Mouse (Mus musculus) layer of hippocampus, adult 2 months (tissue): Measurements from ENCODE around the gene Snx6. TPM values are rescaled to one million over a fixed set of nuclear protein-coding genes. Genes with fewer than 3 reads are reported as not detected.
A peak's percentile ranks its signal among the peaks of the same experiment; 100 is the strongest.

ENCODE experiments used
- DNase-seq, 2 experiments: peaks; one replicate each; pipeline ENCODE4 v3.0.0; 2022; ENCODE audit warnings: low spot score in 2 of 2
- H3K27ac ChIP-seq: fragments of 200-600 bp; 2 replicates; pipeline ENCODE4 v1.8.1; 2022
- H3K4me3 ChIP-seq: fragments of 200-600 bp; 2 replicates; pipeline ENCODE4 v1.8.1; 2022; ENCODE audit warnings: mild to moderate bottlenecking
- CTCF ChIP-seq: fragments of 200-600 bp; conservative IDR thresholded peaks from 2 replicates; pipeline ENCODE4 v1.8.1; 2022; ENCODE audit warnings: antibody characterized with exemption, mild to moderate bottlenecking, moderate library complexity
- total RNA-seq, 2 experiments: library from RNA; stranded (reverse); gene quantifications; 2 replicates each; pipeline ENCODE4 v1.2.3; 2021

Snx6 gene
- total RNA-seq, 2 experiments from 2014 or later, result 39.7 to 48.0 TPM

DNA sequence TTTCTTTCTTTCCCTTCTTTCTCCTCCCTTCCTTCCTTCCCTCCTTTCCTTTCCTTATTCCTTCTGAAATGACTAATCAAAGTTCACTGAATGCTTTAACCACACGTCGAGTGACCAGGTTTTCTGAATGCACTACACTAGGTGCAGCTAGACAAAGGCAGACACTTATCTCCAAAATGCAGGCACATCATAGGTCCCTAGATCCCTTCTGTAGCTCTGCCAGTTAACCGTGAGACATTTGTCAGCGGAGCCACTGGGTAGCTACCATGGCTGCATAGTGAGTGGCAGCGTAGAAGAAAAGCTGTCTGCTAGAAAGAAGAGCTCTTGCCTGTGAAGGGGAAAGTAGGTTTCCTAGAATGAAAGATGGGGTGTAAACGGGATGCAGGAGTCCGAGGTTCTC, 96.1 kb downstream of the Snx6 start:
- DNase-seq, result peak in 1 of 2 experiments; percentile 2
- H3K4me3 ChIP-seq, result no peak overlapping the region
- no peak for TF ChIP-seq CTCF
- no peak overlapping the region for H3K27ac ChIP-seq

DNA sequence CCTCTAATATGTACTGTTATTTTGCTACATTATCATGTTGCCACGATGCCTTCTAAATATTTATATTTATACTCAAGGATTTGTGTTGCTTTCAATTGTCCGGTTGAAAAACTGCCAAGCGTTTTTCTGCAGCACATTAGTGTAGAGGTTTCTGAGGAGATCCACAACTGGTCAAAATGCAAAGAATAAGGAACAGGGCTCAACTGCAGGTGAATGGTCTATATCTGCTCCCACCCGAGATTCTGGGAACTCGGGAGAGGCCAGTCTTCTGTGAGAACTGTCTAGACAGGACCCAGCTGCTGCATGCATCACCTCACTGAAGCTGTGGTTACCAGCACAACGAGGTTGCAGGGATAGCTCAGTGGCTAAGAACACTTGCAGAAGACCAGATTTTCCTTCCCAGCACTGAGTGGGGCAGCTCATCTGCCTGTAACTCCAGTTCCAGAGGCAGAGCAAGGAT, 97.7 kb downstream of the Snx6 start:
- H3K4me3 ChIP-seq, result no peak overlapping the region
- no peak overlapping the region for H3K27ac ChIP-seq
- no peak for TF ChIP-seq CTCF
- no peak for DNase-seq

DNA sequence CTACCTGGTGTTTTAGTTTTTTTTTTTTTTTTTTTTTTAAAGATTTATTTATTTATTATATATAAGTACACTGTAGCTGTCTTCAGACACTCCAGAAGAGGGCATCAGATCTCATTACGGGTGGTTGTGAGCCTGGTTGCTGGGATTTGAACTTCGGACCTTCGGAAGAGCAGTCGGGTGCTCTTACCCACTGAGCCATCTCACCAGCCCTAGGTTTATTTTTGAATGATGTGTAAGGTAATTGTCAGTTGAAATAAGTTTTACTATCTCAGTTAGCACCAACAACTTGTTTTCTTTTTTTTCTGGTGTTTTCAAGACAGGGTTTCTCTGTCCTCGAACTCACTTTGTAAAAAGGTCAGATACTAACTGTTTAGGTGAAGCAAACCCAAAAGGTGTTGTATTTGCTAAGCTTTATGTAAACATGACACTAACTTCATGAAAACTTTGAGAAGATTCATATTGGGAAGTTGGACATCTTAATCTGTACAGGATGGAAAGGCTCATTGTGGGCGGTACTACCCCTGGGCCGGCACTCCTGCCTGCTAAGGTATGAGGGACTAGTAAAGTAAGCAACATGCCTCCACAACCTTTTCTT, 98.4 kb downstream of the Snx6 start:
- peak; percentile 54 for TF ChIP-seq CTCF
- Histone ChIP-seq H3K4me3 (no peak overlapping the region), H3K27ac (peak overlapping the region; percentile 7)
- peak; percentile 22 to 49 for DNase-seq

Other genes with a start within 250 kb of the Snx6 start
- gene Sptssa, start 139.1 kb downstream of the Snx6 start, total RNA-seq, result 10 to 100 TPM; 21.9 to 25.1 TPM
- 10 to 100 TPM; 37.2 to 45.9 TPM for gene Eapp, start 99.8 kb downstream of the Snx6 start, total RNA-seq
- gene Cfl2, start 67.2 kb upstream of the Snx6 start, total RNA-seq, result 10 to 100 TPM; 88.3 to 92.3 TPM
- gene Gm20403, start 190.8 kb upstream of the Snx6 start, total RNA-seq, result not detected
- gene Baz1a, start 218.6 kb upstream of the Snx6 start, total RNA-seq, result 1 to 10 TPM; 1.4 to 1.8 TPM